ENCODE assay signal across 11 mouse cellular contexts in the genomic region with DNA sequence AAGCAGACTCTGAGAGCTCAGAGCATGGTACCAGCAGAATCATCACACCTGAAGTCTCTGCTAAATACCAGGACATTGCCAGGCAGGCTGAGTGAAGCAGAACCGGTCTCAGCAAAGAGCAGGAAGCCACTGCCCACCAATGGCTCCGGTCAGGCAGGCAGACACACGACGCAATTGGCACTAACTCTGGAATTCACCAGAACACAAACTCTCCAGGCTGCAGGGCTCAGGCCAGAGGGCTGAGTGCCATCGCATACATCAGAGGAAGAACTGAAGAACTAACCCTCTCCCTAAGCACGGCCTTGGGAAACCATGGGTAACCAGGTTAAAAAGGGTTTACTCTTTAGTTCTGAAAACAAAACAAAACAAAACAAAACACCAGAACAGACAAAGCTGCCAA.
DNase-seq lines count a peak whose midpoint lies in the region; ATAC-seq lines count a peak whose summit lies in the region.
"Had no signal": no experiment of that assay in that cellular context is flagged by ENCODE, and none has a peak within 500 bp of the region (broad histone marks: within the 10 kb centered on the region; RNA-seq: fewer than 3 reads in every experiment).

No protein-coding gene starts in this region.

- no peak for ATAC-seq in limb, embryonic 13.5 days (ENCODE audit: low FRiP score, low read depth)

- H3K4me2 ChIP-seq in limb, embryonic 13.5 days (replicated peaks), result no peak overlapping the region
- H3K4me2 ChIP-seq: hindbrain, embryonic 12.5 days had no signal

- peaks cover 16% of the 10 kb centered on the region; the same call in 1 of the 2 replicates for H3K36me3 ChIP-seq in heart, embryonic 10.5 days
- H3K36me3 ChIP-seq in limb, embryonic 13.5 days, result peaks cover 25% of the 10 kb centered on the region

- H3K27me3 ChIP-seq in heart, embryonic 10.5 days (ENCODE audit: insufficient read depth, poor library complexity, severe bottlenecking), result no peaks in the 10 kb centered on the region
- H3K27me3 ChIP-seq in limb, embryonic 13.5 days, result no peaks in the 10 kb centered on the region
- H3K27me3 ChIP-seq: hindbrain, embryonic 12.5 days had no signal

- no peaks in the 10 kb centered on the region for H3K9me3 ChIP-seq in heart, embryonic 10.5 days
- H3K9me3 ChIP-seq in limb, embryonic 13.5 days, result no peaks in the 10 kb centered on the region
- H3K9me3 ChIP-seq: hindbrain, embryonic 12.5 days had no signal

- no peak overlapping the region for H3K27ac ChIP-seq in heart, embryonic 10.5 days
- no peak overlapping the region for H3K27ac ChIP-seq in limb, embryonic 13.5 days
- H3K27ac ChIP-seq: hindbrain, embryonic 12.5 days had no signal

- peaks cover 20% of the 10 kb centered on the region; the same call in 1 of the 2 replicates for H3K4me1 ChIP-seq in heart, embryonic 10.5 days
- peaks cover 26% of the 10 kb centered on the region for H3K4me1 ChIP-seq in limb, embryonic 13.5 days

- intact Hi-C loops in heart, postnatal 10 days (cut with DNase I), result no loop called here

- 75% methylated on average over 6 of the region's 6 CpGs for WGBS in heart, embryonic 10.5 days
- WGBS in limb, embryonic 13.5 days, result 69% methylated on average over 6 of the region's 6 CpGs

- H3K9ac ChIP-seq in limb, embryonic 13.5 days, result 0 out of 2 replicates have a peak overlapping the region, but pooled peaks have one; percentile 1
- H3K9ac ChIP-seq: hindbrain, embryonic 12.5 days had no signal

- DNase-seq in heart, postnatal 10 days, result peak; percentile 55 to 67
- DNase-seq in heart, embryonic 10.5 days (ENCODE audit: low spot score), result no peak
- DNase-seq in lung, postnatal 36 days, result peak; percentile 21
- DNase-seq in lung, adult 18-20 months, result no peak
- peak; percentile 50 to 70 for DNase-seq in cerebellum, postnatal 10 days
- no peak for DNase-seq in ovary, postnatal 10 days (ENCODE audit: low spot score)
- DNase-seq in right cerebral cortex, postnatal 10 days (ENCODE audit: low spot score in 2 of 2), result no peak
- DNase-seq: adrenal gland, postnatal 25 days; right cerebral cortex, postnatal 4 days had no signal

- H3K4me3 ChIP-seq in heart, embryonic 10.5 days, result no peak overlapping the region
- H3K4me3 ChIP-seq in limb, embryonic 13.5 days, result no peak overlapping the region
- H3K4me3 ChIP-seq: hindbrain, embryonic 12.5 days had no signal

Comparison
In these comparisons a context has a peak if more than half of its experiments do, and no peak if none do; other contexts are left out.
1. DNase-seq: peak in heart, postnatal 10 days (2 of 2), lung, postnatal 36 days (single experiment) and cerebellum, postnatal 10 days (2 of 2); none in heart, embryonic 10.5 days (single experiment), lung, adult 18-20 months (0 of 2), ovary, postnatal 10 days (single experiment) and right cerebral cortex, postnatal 10 days (0 of 2).